Mouse (Mus musculus): Measurements from ENCODE around the gene Gnas.

GRCm38 (mm10) chr2:174257312-174257711, 26.8 kb upstream of the Gnas start:
- no peak for TF ChIP-seq CTCF (IDR thresholded peaks at IDR 0.05; ENCODE audit: low read depth)
- TF ChIP-seq EP300 (IDR thresholded peaks at IDR 0.05; ENCODE audit: low read depth): no peak
